Mouse (Mus musculus): Measurements from ENCODE around the gene Mpp6. TPM values are rescaled to one million over a fixed set of nuclear protein-coding genes. Genes with fewer than 3 reads are reported as not detected.

Gene Mpp6
- polyA plus RNA-seq, 1 experiment from 2014 or later = 70.7 TPM

DNA sequence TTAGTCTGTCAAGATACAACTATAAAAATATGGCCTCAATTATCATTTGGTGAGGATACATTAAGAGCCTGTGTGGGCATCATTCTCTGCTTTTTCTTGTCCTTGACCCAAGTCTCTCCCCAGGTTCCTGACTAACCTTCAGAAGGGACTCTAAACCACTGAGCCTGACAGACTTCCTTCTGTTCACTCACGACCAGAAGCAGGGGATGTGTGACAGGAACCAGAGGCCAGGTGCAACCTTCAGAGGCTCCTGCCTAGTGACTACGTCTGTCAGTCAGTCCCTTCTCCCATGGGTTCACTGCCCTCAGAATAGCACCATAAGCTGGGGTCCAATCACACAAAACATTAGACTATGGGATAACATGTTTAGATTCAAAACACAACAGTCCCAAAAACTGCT is 137.3 kb downstream of the Mpp6 start:
- Histone ChIP-seq H3K4me2 (ENCODE audit: low read depth, low read length) (no peak overlapping the region), H3K36me3 (ENCODE audit: control insufficient read depth, insufficient read depth) (no peaks in the 10 kb centered on the region), H3K4me1 (ENCODE audit: control insufficient read depth, insufficient read depth, low read length) (no peaks in the 10 kb centered on the region), H3K9me3 (replicated peaks; ENCODE audit: control insufficient read depth, low read length) (0 out of 2 replicates have a peak, but pooled peaks cover 2% of the 10 kb centered on the region), H3K4me3 (ENCODE audit: low read length) (no peak overlapping the region), H3K27me3 (ENCODE audit: control insufficient read depth, insufficient read depth, low read length) (no peaks in the 10 kb centered on the region), H3K9ac (ENCODE audit: low read length) (no peak overlapping the region), H3K27ac (ENCODE audit: low read length) (no peak overlapping the region)
- WGBS = 69% methylated on average over 2 of the region's 2 CpGs
- ATAC-seq (replicated peaks; ENCODE audit: extremely low read depth, insufficient read depth, low FRiP score) = no peak

- 69% methylated on average over 4 of the region's 4 CpGs for WGBS
- Histone ChIP-seq H3K4me1 (ENCODE audit: control insufficient read depth, insufficient read depth, low read length) (no peaks in the 10 kb centered on the region), H3K9me3 (replicated peaks; ENCODE audit: control insufficient read depth, low read length) (0 out of 2 replicates have a peak, but pooled peaks cover 2% of the 10 kb centered on the region), H3K4me2 (ENCODE audit: low read depth, low read length) (no peak overlapping the region), H3K4me3 (ENCODE audit: low read length) (no peak overlapping the region), H3K27me3 (ENCODE audit: control insufficient read depth, insufficient read depth, low read length) (no peaks in the 10 kb centered on the region), H3K36me3 (ENCODE audit: control insufficient read depth, insufficient read depth) (no peaks in the 10 kb centered on the region), H3K27ac (ENCODE audit: low read length) (no peak overlapping the region), H3K9ac (ENCODE audit: low read length) (no peak overlapping the region)
- no peak for ATAC-seq (replicated peaks; ENCODE audit: extremely low read depth, insufficient read depth, low FRiP score)
These were observed 137.8 kb downstream of the Mpp6 start for GRCm38 (mm10) chr6:50247791-50248190.

Other genes starting within 250 kb of the Mpp6 start
- gene Gsdme, start 153.6 kb downstream of the Mpp6 start, polyA plus RNA-seq (2015; fragmentation: Nextera tagmentation; extraction: Ambion mirVana) = 33.5 and 37.7 TPM in 2 replicates